Mouse (Mus musculus): Measurements from ENCODE around the gene Cyb5r1. TPM values are rescaled to one million over a fixed set of nuclear protein-coding genes. Genes with fewer than 3 reads are reported as not detected.

The Cyb5r1 gene
- polyA plus RNA-seq, 1 experiment from 2014 or later = 36.9 TPM

- peak; percentile 40 for ATAC-seq (replicated peaks; ENCODE audit: low FRiP score)
- H3K4me3 ChIP-seq (ENCODE audit: low read depth, low read length) = peak overlapping the region; percentile 86
- H3K36me3 ChIP-seq (ENCODE audit: control insufficient read depth, insufficient read depth, low read length) = peaks cover 25% of the 10 kb centered on the region
- peak overlapping the region; percentile 79; the same call in 1 of the 2 replicates for H3K27ac ChIP-seq (ENCODE audit: low read depth, low read length)
- H3K27me3 ChIP-seq (replicated peaks; ENCODE audit: control insufficient read depth, insufficient read depth, low read length) = no peaks in the 10 kb centered on the region
- H3K9me3 ChIP-seq (ENCODE audit: control insufficient read depth, low read length) = no peaks in the 10 kb centered on the region
- WGBS = 26% methylated on average over 8 of the region's 8 CpGs
- H3K4me2 ChIP-seq = peak overlapping the region; percentile 74
- H3K4me1 ChIP-seq (replicated peaks; ENCODE audit: control insufficient read depth, insufficient read depth, low read length) = peaks cover 10% of the 10 kb centered on the region; the same call in 1 of the 2 replicates
- H3K9ac ChIP-seq (ENCODE audit: low read depth, low read length) = peak overlapping the region; percentile 86
- no peak for DNase-seq (ENCODE audit: low spot score)
Observed at GRCm38 (mm10) chr1:134406414-134406771, 1.0 kb downstream of the Cyb5r1 start.

GRCm38 (mm10) chr1:134408080-134408479 is 2.7 kb downstream of the Cyb5r1 start:
- no peak for DNase-seq (ENCODE audit: low spot score)
- peaks cover 29% of the 10 kb centered on the region for H3K36me3 ChIP-seq (ENCODE audit: control insufficient read depth, insufficient read depth, low read length)

GRCm38 (mm10) chr1:134411706-134412629 is 6.6 kb downstream of the Cyb5r1 start:
- no peak overlapping the region for H3K4me3 ChIP-seq (ENCODE audit: low read depth, low read length)
- no peak overlapping the region for H3K4me2 ChIP-seq
- H3K9ac ChIP-seq (ENCODE audit: low read depth, low read length) = no peak overlapping the region
- H3K9me3 ChIP-seq (ENCODE audit: control insufficient read depth, low read length) = no peaks in the 10 kb centered on the region
- ATAC-seq (replicated peaks; ENCODE audit: low FRiP score) (no peak), DNase-seq (ENCODE audit: low spot score) (no peak)
- H3K27me3 ChIP-seq (replicated peaks; ENCODE audit: control insufficient read depth, insufficient read depth, low read length) = no peaks in the 10 kb centered on the region
- peaks cover 14% of the 10 kb centered on the region for H3K4me1 ChIP-seq (replicated peaks; ENCODE audit: control insufficient read depth, insufficient read depth, low read length)
- no peak overlapping the region for H3K27ac ChIP-seq (ENCODE audit: low read depth, low read length)
- H3K36me3 ChIP-seq (ENCODE audit: control insufficient read depth, insufficient read depth, low read length) = peaks cover 29% of the 10 kb centered on the region
- 89% methylated on average over 9 of the region's 9 CpGs for WGBS

More at GRCm38 (mm10) chr1:134408080-134408479, 2.7 kb downstream of the Cyb5r1 start:
- no peak overlapping the region for H3K9ac ChIP-seq (ENCODE audit: low read depth, low read length)
- 90% methylated on average over 8 of the region's 8 CpGs for WGBS
- H3K4me1 ChIP-seq (replicated peaks; ENCODE audit: control insufficient read depth, insufficient read depth, low read length) = peaks cover 10% of the 10 kb centered on the region; the same call in 1 of the 2 replicates
- H3K9me3 ChIP-seq (ENCODE audit: control insufficient read depth, low read length) = no peaks in the 10 kb centered on the region
- no peaks in the 10 kb centered on the region for H3K27me3 ChIP-seq (replicated peaks; ENCODE audit: control insufficient read depth, insufficient read depth, low read length)
- H3K4me2 ChIP-seq = no peak overlapping the region
- no peak overlapping the region for H3K27ac ChIP-seq (ENCODE audit: low read depth, low read length)
- H3K4me3 ChIP-seq (ENCODE audit: low read depth, low read length) = no peak overlapping the region
- ATAC-seq (replicated peaks; ENCODE audit: low FRiP score) = no peak

GRCm38 (mm10) chr1:134414038-134414437 is 8.7 kb downstream of the Cyb5r1 start:
- Histone ChIP-seq H3K27ac (ENCODE audit: low read depth, low read length) (peak overlapping the region; percentile 90), H3K4me2 (peak overlapping the region; percentile 87), H3K9me3 (ENCODE audit: control insufficient read depth, low read length) (no peaks in the 10 kb centered on the region), H3K9ac (ENCODE audit: low read depth, low read length) (no peak overlapping the region), H3K27me3 (replicated peaks; ENCODE audit: control insufficient read depth, insufficient read depth, low read length) (no peaks in the 10 kb centered on the region), H3K4me1 (replicated peaks; ENCODE audit: control insufficient read depth, insufficient read depth, low read length) (peaks cover 32% of the 10 kb centered on the region), H3K4me3 (ENCODE audit: low read depth, low read length) (no peak overlapping the region), H3K36me3 (ENCODE audit: control insufficient read depth, insufficient read depth, low read length) (peaks cover 16% of the 10 kb centered on the region)
- DNase-seq (ENCODE audit: low spot score) (no peak), ATAC-seq (replicated peaks; ENCODE audit: low FRiP score) (no peak)
- 41% methylated on average over 2 of the region's 2 CpGs for WGBS

GRCm38 (mm10) chr1:134414501-134415167 is 9.3 kb downstream of the Cyb5r1 start:
- Histone ChIP-seq H3K27ac (ENCODE audit: low read depth, low read length) (peak overlapping the region; percentile 90), H3K4me2 (peak overlapping the region; percentile 87), H3K9me3 (ENCODE audit: control insufficient read depth, low read length) (no peaks in the 10 kb centered on the region), H3K4me1 (replicated peaks; ENCODE audit: control insufficient read depth, insufficient read depth, low read length) (peaks cover 38% of the 10 kb centered on the region), H3K9ac (ENCODE audit: low read depth, low read length) (peak overlapping the region; percentile 49), H3K4me3 (ENCODE audit: low read depth, low read length) (peak overlapping the region; percentile 97), H3K36me3 (ENCODE audit: control insufficient read depth, insufficient read depth, low read length) (peaks cover 11% of the 10 kb centered on the region), H3K27me3 (replicated peaks; ENCODE audit: control insufficient read depth, insufficient read depth, low read length) (no peaks in the 10 kb centered on the region)
- DNase-seq (ENCODE audit: low spot score) (no peak), ATAC-seq (replicated peaks; ENCODE audit: low FRiP score) (peak; percentile 18)
- 15% methylated on average over 11 of the region's 11 CpGs for WGBS

GRCm38 (mm10) chr1:134415168-134415831 is 9.9 kb downstream of the Cyb5r1 start, which contains the start of gene Adipor1:
Adipor1 (plus strand) TSS chr1:134415378.
- Histone ChIP-seq H3K27me3 (replicated peaks; ENCODE audit: control insufficient read depth, insufficient read depth, low read length) (no peaks in the 10 kb centered on the region), H3K4me2 (peak within 1 kb of the TSS; percentile 87), H3K27ac (ENCODE audit: low read depth, low read length) (peak within 1 kb of the TSS; percentile 90), H3K36me3 (ENCODE audit: control insufficient read depth, insufficient read depth, low read length) (peaks cover 10% of the 10 kb centered on the region), H3K4me1 (replicated peaks; ENCODE audit: control insufficient read depth, insufficient read depth, low read length) (peaks cover 44% of the 10 kb centered on the region), H3K4me3 (ENCODE audit: low read depth, low read length) (peak within 1 kb of the TSS; percentile 97), H3K9me3 (ENCODE audit: control insufficient read depth, low read length) (no peaks in the 10 kb centered on the region), H3K9ac (ENCODE audit: low read depth, low read length) (peak within 1 kb of the TSS; percentile 86)
- WGBS = under 1% methylated on average over 72 of the region's 77 CpGs
- peak; percentile 97 for DNase-seq (ENCODE audit: low spot score)
- ATAC-seq (replicated peaks; ENCODE audit: low FRiP score) = peak; percentile 99

GRCm38 (mm10) chr1:134418414-134418975 is 13.1 kb downstream of the Cyb5r1 start:
- DNase-seq (ENCODE audit: low spot score) (no peak), ATAC-seq (replicated peaks; ENCODE audit: low FRiP score) (no peak)
- Histone ChIP-seq H3K36me3 (ENCODE audit: control insufficient read depth, insufficient read depth, low read length) (peaks cover 4% of the 10 kb centered on the region; the same call in 1 of the 2 replicates), H3K9me3 (ENCODE audit: control insufficient read depth, low read length) (no peaks in the 10 kb centered on the region), H3K9ac (ENCODE audit: low read depth, low read length) (no peak overlapping the region), H3K4me3 (ENCODE audit: low read depth, low read length) (no peak overlapping the region; the same call in 1 of the 2 replicates), H3K27me3 (replicated peaks; ENCODE audit: control insufficient read depth, insufficient read depth, low read length) (no peaks in the 10 kb centered on the region), H3K4me2 (peak overlapping the region; percentile 87), H3K4me1 (replicated peaks; ENCODE audit: control insufficient read depth, insufficient read depth, low read length) (peaks cover 67% of the 10 kb centered on the region), H3K27ac (ENCODE audit: low read depth, low read length) (peak overlapping the region; percentile 42; the same call in 1 of the 2 replicates)
- 51% methylated on average over 2 of the region's 2 CpGs for WGBS

GRCm38 (mm10) chr1:134419176-134419575 is 13.8 kb downstream of the Cyb5r1 start:
- Histone ChIP-seq H3K36me3 (ENCODE audit: control insufficient read depth, insufficient read depth, low read length) (peaks cover 6% of the 10 kb centered on the region; the same call in 1 of the 2 replicates), H3K4me3 (ENCODE audit: low read depth, low read length) (no peak overlapping the region), H3K4me1 (replicated peaks; ENCODE audit: control insufficient read depth, insufficient read depth, low read length) (peaks cover 73% of the 10 kb centered on the region), H3K27ac (ENCODE audit: low read depth, low read length) (peak overlapping the region; percentile 25), H3K4me2 (peak overlapping the region; percentile 87), H3K27me3 (replicated peaks; ENCODE audit: control insufficient read depth, insufficient read depth, low read length) (no peaks in the 10 kb centered on the region), H3K9me3 (ENCODE audit: control insufficient read depth, low read length) (no peaks in the 10 kb centered on the region), H3K9ac (ENCODE audit: low read depth, low read length) (no peak overlapping the region)
- DNase-seq (ENCODE audit: low spot score) = no peak
- 33% methylated on average over 1 of the region's 1 CpGs for WGBS
- ATAC-seq (replicated peaks; ENCODE audit: low FRiP score) = no peak
